Mouse (Mus musculus) forebrain, embryonic 15.5 days (tissue): Measurements from ENCODE around the gene Map10. TPM values are rescaled to one million over a fixed set of nuclear protein-coding genes. Genes with fewer than 3 reads are reported as not detected.

Experiments used
- ATAC-seq: fragments of 200-750 bp; cut with Nextera tagmentation; replicated peaks from 2 replicates; pipeline ENCODE4 v1.8.0; 2017; ENCODE audit warnings: mild to moderate bottlenecking, moderate TSS enrichment, moderate library complexity
- H3K27ac ChIP-seq: fragments of 300-500 bp; sonication (generic); replicated peaks from 2 replicates; pipeline ENCODE4 v1.5.1; 2015; ENCODE audit warnings: mild to moderate bottlenecking, inconsistent platforms
- H3K27me3 ChIP-seq: fragments of 300-500 bp; sonication (generic); 2 replicates; pipeline ENCODE4 v1.6.1; 2015; ENCODE audit warnings: inconsistent platforms
- H3K36me3 ChIP-seq: fragments of 300-500 bp; sonication (generic); 2 replicates; pipeline ENCODE4 v1.6.1; 2015; ENCODE audit warnings: mild to moderate bottlenecking, inconsistent platforms
- H3K4me1 ChIP-seq: fragments of 300-500 bp; sonication (generic); 2 replicates; pipeline ENCODE4 v1.6.1; 2015; ENCODE audit warnings: inconsistent platforms
- H3K4me2 ChIP-seq: fragments of 300-500 bp; sonication (generic); replicated peaks from 2 replicates; pipeline ENCODE4 v1.6.1; 2015; ENCODE audit warnings: mild to moderate bottlenecking, inconsistent platforms
- H3K4me3 ChIP-seq: fragments of 300-500 bp; sonication (generic); 2 replicates; pipeline ENCODE4 v1.5.1; 2015; ENCODE audit warnings: mild to moderate bottlenecking, inconsistent platforms
- H3K9ac ChIP-seq: fragments of 300-500 bp; sonication (generic); replicated peaks from 2 replicates; pipeline ENCODE4 v1.6.1; 2015; ENCODE audit warnings: mild to moderate bottlenecking, inconsistent platforms
- H3K9me3 ChIP-seq: fragments of 300-500 bp; sonication (generic); 2 replicates; pipeline ENCODE4 v1.6.1; 2016; ENCODE audit warnings: inconsistent platforms
- WGBS: fragments of 180-500 bp; shearing (Covaris S2); methylation state at CpG from one replicate; pipeline ENCODE4 v1.1.7; 2015; ENCODE audit warnings: mixed read lengths; 5-methylcytosine and 5-hydroxymethylcytosine counted together
- polyA plus RNA-seq: library from polyadenylated mRNA; unstranded; fragments of >200 nt; fragmentation: Nextera tagmentation; extraction: Ambion mirVana; gene quantifications from 2 replicates; pipeline ENCODE4 v1.2.1, GENCODE M21; 2015

Map10 gene
- polyA plus RNA-seq, 1 experiment from 2014 or later: 11.5 TPM

GRCm38 (mm10) chr8:125695951-125696350, 26.3 kb downstream of the Map10 start:
- H3K27ac ChIP-seq: peak overlapping the region; percentile 43
- H3K4me1 ChIP-seq: 0 out of 2 replicates have a peak, but pooled peaks cover 3% of the 10 kb centered on the region
- no peaks in the 10 kb centered on the region for H3K36me3 ChIP-seq
- no peaks in the 10 kb centered on the region for H3K27me3 ChIP-seq
- no peaks in the 10 kb centered on the region for H3K9me3 ChIP-seq
- H3K9ac ChIP-seq: no peak overlapping the region
- no peak overlapping the region for H3K4me2 ChIP-seq
- H3K4me3 ChIP-seq: no peak overlapping the region
- ATAC-seq: no peak
- 68% methylated on average over 6 of the region's 6 CpGs for WGBS

- H3K27ac ChIP-seq: no peak overlapping the region
- 71% methylated on average over 6 of the region's 6 CpGs for WGBS
- no peak overlapping the region for H3K4me2 ChIP-seq
- H3K9ac ChIP-seq: no peak overlapping the region
- no peaks in the 10 kb centered on the region for H3K36me3 ChIP-seq
- ATAC-seq: no peak
- no peaks in the 10 kb centered on the region for H3K27me3 ChIP-seq
- peaks cover 16% of the 10 kb centered on the region for H3K4me1 ChIP-seq
- no peak overlapping the region for H3K4me3 ChIP-seq
- H3K9me3 ChIP-seq: no peaks in the 10 kb centered on the region
Measured at GRCm38 (mm10) chr8:125699391-125700025, 29.9 kb downstream of the Map10 start.

- Histone ChIP-seq H3K27me3 (no peaks in the 10 kb centered on the region), H3K36me3 (no peaks in the 10 kb centered on the region), H3K4me3 (no peak overlapping the region), H3K4me1 (peaks cover 16% of the 10 kb centered on the region), H3K9ac (no peak overlapping the region), H3K27ac (no peak overlapping the region), H3K4me2 (no peak overlapping the region), H3K9me3 (no peaks in the 10 kb centered on the region)
- ATAC-seq: no peak
- WGBS: 82% methylated on average over 7 of the region's 7 CpGs
Measured at GRCm38 (mm10) chr8:125700407-125700806, 30.8 kb downstream of the Map10 start.

GRCm38 (mm10) chr8:125702868-125703473, 33.4 kb downstream of the Map10 start:
- no peaks in the 10 kb centered on the region for H3K27me3 ChIP-seq
- no peak overlapping the region for H3K4me3 ChIP-seq
- peak; percentile 91 for ATAC-seq
- no peaks in the 10 kb centered on the region for H3K36me3 ChIP-seq
- peak overlapping the region; percentile 55; the same call in 1 of the 2 replicates for H3K27ac ChIP-seq
- no peak overlapping the region for H3K4me2 ChIP-seq
- H3K4me1 ChIP-seq: peaks cover 14% of the 10 kb centered on the region
- no peaks in the 10 kb centered on the region for H3K9me3 ChIP-seq
- H3K9ac ChIP-seq: no peak overlapping the region
- WGBS: 29% methylated on average over 15 of the region's 15 CpGs

GRCm38 (mm10) chr8:125704434-125704833, 34.8 kb downstream of the Map10 start:
- H3K4me1 ChIP-seq: peaks cover 14% of the 10 kb centered on the region
- H3K27ac ChIP-seq: no peak overlapping the region
- ATAC-seq: no peak
- no peaks in the 10 kb centered on the region for H3K9me3 ChIP-seq
- H3K27me3 ChIP-seq: no peaks in the 10 kb centered on the region
- no peak overlapping the region for H3K4me2 ChIP-seq
- H3K9ac ChIP-seq: no peak overlapping the region
- no peak overlapping the region for H3K4me3 ChIP-seq
- WGBS: 83% methylated on average over 6 of the region's 6 CpGs
- H3K36me3 ChIP-seq: no peaks in the 10 kb centered on the region

GRCm38 (mm10) chr8:125705816-125706215, 36.2 kb downstream of the Map10 start:
- H3K9ac ChIP-seq: no peak overlapping the region
- H3K4me1 ChIP-seq: peaks cover 14% of the 10 kb centered on the region
- H3K27ac ChIP-seq: no peak overlapping the region
- ATAC-seq: no peak
- H3K36me3 ChIP-seq: no peaks in the 10 kb centered on the region
- no peak overlapping the region for H3K4me2 ChIP-seq
- H3K9me3 ChIP-seq: no peaks in the 10 kb centered on the region
- WGBS: 63% methylated on average over 7 of the region's 7 CpGs
- no peaks in the 10 kb centered on the region for H3K27me3 ChIP-seq
- H3K4me3 ChIP-seq: no peak overlapping the region

- H3K4me3 ChIP-seq: no peak overlapping the region
- H3K27me3 ChIP-seq: no peaks in the 10 kb centered on the region
- no peaks in the 10 kb centered on the region for H3K36me3 ChIP-seq
- no peak overlapping the region for H3K9ac ChIP-seq
- no peak for ATAC-seq
- H3K4me1 ChIP-seq: no peaks in the 10 kb centered on the region
- WGBS: 86% methylated on average over 5 of the region's 5 CpGs
- H3K27ac ChIP-seq: no peak overlapping the region
- H3K9me3 ChIP-seq: no peaks in the 10 kb centered on the region
- H3K4me2 ChIP-seq: no peak overlapping the region
Measured at GRCm38 (mm10) chr8:125709171-125709570, 39.6 kb downstream of the Map10 start.

- H3K4me2 ChIP-seq: no peak overlapping the region
- 88% methylated on average over 5 of the region's 5 CpGs for whole genome bisulfite sequencing
- ATAC-seq: no peak
- H3K4me1 ChIP-seq: no peaks in the 10 kb centered on the region; the same call in 1 of the 2 replicates
- H3K9ac ChIP-seq: no peak overlapping the region
- no peak overlapping the region for H3K27ac ChIP-seq
- H3K36me3 ChIP-seq: no peaks in the 10 kb centered on the region
- H3K9me3 ChIP-seq: no peaks in the 10 kb centered on the region
- no peak overlapping the region for H3K4me3 ChIP-seq
- no peaks in the 10 kb centered on the region for H3K27me3 ChIP-seq
Measured at GRCm38 (mm10) chr8:125711514-125711913, 41.9 kb downstream of the Map10 start.

- WGBS: 21% methylated on average over 4 of the region's 4 CpGs
Measured at GRCm38 (mm10) chr8:125716211-125716610, 46.6 kb downstream of the Map10 start.

GRCm38 (mm10) chr8:125716613-125717012, 47.0 kb downstream of the Map10 start:
- no peak overlapping the region for H3K9ac ChIP-seq
- H3K27me3 ChIP-seq: no peaks in the 10 kb centered on the region
- H3K9me3 ChIP-seq: no peaks in the 10 kb centered on the region
- H3K4me3 ChIP-seq: no peak overlapping the region
- H3K27ac ChIP-seq: no peak overlapping the region
- H3K36me3 ChIP-seq: no peaks in the 10 kb centered on the region
- no peak for ATAC-seq
- no peaks in the 10 kb centered on the region; the same call in 1 of the 2 replicates for H3K4me1 ChIP-seq
- 33% methylated on average over 7 of the region's 7 CpGs for WGBS
- H3K4me2 ChIP-seq: no peak overlapping the region

More at GRCm38 (mm10) chr8:125716211-125716610, 46.6 kb downstream of the Map10 start:
- Histone ChIP-seq H3K4me3 (no peak overlapping the region), H3K4me1 (no peaks in the 10 kb centered on the region; the same call in 1 of the 2 replicates), H3K27ac (no peak overlapping the region), H3K36me3 (no peaks in the 10 kb centered on the region), H3K9ac (no peak overlapping the region), H3K9me3 (no peaks in the 10 kb centered on the region), H3K27me3 (no peaks in the 10 kb centered on the region), H3K4me2 (no peak overlapping the region)
- ATAC-seq: no peak

GRCm38 (mm10) chr8:125718914-125719313, 49.3 kb downstream of the Map10 start:
- no peak overlapping the region for H3K4me3 ChIP-seq
- H3K4me1 ChIP-seq: no peaks in the 10 kb centered on the region; the same call in 1 of the 2 replicates
- WGBS: 63% methylated on average over 4 of the region's 4 CpGs
- no peaks in the 10 kb centered on the region for H3K9me3 ChIP-seq
- no peaks in the 10 kb centered on the region for H3K27me3 ChIP-seq
- no peak overlapping the region for H3K9ac ChIP-seq
- no peak for ATAC-seq
- H3K4me2 ChIP-seq: no peak overlapping the region
- H3K27ac ChIP-seq: no peak overlapping the region
- no peaks in the 10 kb centered on the region for H3K36me3 ChIP-seq

- Histone ChIP-seq H3K9me3 (no peaks in the 10 kb centered on the region), H3K4me3 (no peak overlapping the region), H3K27ac (no peak overlapping the region), H3K4me2 (no peak overlapping the region), H3K4me1 (no peaks in the 10 kb centered on the region), H3K36me3 (no peaks in the 10 kb centered on the region), H3K27me3 (no peaks in the 10 kb centered on the region), H3K9ac (no peak overlapping the region)
- ATAC-seq: no peak
- 91% methylated on average over 7 of the region's 7 CpGs for WGBS
Measured at GRCm38 (mm10) chr8:125722675-125723074, 53.1 kb downstream of the Map10 start.
